Mouse (Mus musculus): ENCODE measurements at regions not wholly inside any gene's neighbourhood (a gene's known extent, or its start where the extent isn't known, plus 50 kb on each side); places are given as distances from the start of the nearest gene placed in this dataset.

DNA sequence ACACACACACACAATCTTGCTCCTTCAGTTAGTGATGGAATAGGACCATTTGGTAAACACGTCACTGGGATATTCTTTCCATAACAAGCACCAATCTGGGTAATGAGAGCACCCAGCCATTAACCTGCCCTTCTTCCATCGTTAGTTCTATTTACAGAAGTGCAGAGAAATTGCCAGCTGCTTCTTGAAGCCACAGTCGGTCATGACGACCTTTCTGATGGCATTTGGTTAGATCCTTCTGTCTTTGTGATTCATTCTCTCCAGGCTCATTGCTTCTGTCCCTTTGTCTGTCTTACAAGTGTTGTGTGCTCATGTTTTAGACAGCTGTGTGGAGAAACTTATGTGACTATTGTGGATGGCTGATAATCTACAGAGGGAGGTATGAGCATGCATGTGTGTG lies 197.9 kb upstream of the Nmur2 start:
- Histone ChIP-seq H3K4me3 (replicated peaks) (no peak overlapping the region), H3K27ac (no peak overlapping the region), H3K4me2 (no peak overlapping the region), H3K27me3 (no peaks in the 10 kb centered on the region), H3K36me3 (no peaks in the 10 kb centered on the region), H3K9me3 (no peaks in the 10 kb centered on the region), H3K4me1 (replicated peaks) (no peaks in the 10 kb centered on the region), H3K9ac (replicated peaks) (no peak overlapping the region)
- no peak for ATAC-seq (ENCODE audit: insufficient number of reproducible peaks, insufficient read depth, low FRiP score, low TSS enrichment, low read depth)
- 56% methylated on average over 4 of the region's 4 CpGs for WGBS

DNA sequence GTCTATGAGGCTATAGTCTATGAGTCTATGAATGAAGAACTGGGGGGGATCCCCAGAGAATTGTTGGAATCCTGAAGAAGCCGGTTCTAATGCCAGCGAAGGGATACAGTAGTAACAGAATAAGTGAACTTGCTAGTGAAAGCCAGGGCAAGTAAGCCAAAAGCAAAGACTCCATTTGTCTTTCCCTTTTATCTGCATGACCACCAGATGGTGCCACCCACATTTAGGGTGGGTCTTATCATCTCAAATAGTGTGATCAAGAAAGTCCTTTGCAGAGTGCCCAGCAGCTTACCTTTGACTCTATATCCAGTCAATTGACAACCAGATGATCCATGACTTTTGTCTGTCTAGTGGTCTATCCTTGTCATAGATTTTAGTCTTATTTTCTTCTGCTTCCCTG lies 184.2 kb upstream of the Nmur2 start:
- ATAC-seq (ENCODE audit: insufficient number of reproducible peaks, insufficient read depth, low FRiP score, low TSS enrichment, low read depth), result no peak
- Histone ChIP-seq H3K4me1 (replicated peaks) (no peaks in the 10 kb centered on the region), H3K4me3 (replicated peaks) (no peak overlapping the region), H3K27me3 (no peaks in the 10 kb centered on the region), H3K4me2 (no peak overlapping the region), H3K9ac (replicated peaks) (no peak overlapping the region), H3K27ac (no peak overlapping the region), H3K36me3 (no peaks in the 10 kb centered on the region), H3K9me3 (no peaks in the 10 kb centered on the region)
- WGBS, result 88% methylated on average over 2 of the region's 2 CpGs

DNA sequence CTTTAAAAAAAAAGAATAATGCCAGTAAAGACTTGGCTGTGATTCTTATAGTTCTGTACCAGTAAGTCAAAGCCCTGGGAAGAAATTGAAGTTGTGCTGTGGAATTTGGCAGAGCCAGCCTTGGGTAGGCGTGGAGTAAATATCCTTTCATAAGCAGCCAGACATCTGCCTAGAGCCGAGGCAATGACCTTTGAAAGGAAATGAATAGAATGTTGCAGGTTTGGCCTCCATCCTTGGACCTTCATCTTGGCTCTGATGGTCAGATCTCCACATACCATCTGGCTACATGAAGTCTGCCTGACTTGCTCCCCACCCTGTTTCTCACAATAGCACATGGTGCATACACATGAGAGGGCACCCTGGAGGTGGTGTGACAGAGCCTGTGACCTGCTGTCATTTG lies 174.9 kb upstream of the Nmur2 start:
- no peak overlapping the region for H3K27ac ChIP-seq
- 79% methylated on average over 2 of the region's 2 CpGs for WGBS
- H3K36me3 ChIP-seq, result no peaks in the 10 kb centered on the region
- no peak overlapping the region for H3K4me3 ChIP-seq (replicated peaks)
- H3K9me3 ChIP-seq, result no peaks in the 10 kb centered on the region
- H3K4me2 ChIP-seq, result no peak overlapping the region
- H3K9ac ChIP-seq (replicated peaks), result no peak overlapping the region
- ATAC-seq (ENCODE audit: insufficient number of reproducible peaks, insufficient read depth, low FRiP score, low TSS enrichment, low read depth), result no peak
- H3K27me3 ChIP-seq, result no peaks in the 10 kb centered on the region
- no peaks in the 10 kb centered on the region for H3K4me1 ChIP-seq (replicated peaks)

DNA sequence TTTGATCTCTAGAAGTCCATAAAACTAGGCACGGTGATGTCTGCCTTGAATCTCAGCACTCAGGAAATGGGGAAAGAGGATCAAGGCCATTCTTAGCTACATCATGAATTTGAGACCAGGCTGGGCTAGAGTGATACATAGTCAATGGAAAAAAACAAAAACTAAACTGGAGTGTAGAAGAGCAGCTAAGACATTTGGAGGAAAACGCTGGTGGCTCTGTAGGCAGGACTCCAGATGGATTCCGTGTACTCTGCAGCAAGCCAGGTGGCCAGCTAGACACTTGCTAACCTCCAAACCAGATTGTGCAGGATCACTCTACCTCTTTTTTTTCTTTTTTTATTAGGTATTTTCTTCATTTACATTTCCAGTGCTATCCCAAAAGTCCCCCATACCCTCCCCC lies 161.0 kb upstream of the Nmur2 start:
- Histone ChIP-seq H3K4me3 (replicated peaks) (no peak overlapping the region), H3K4me2 (no peak overlapping the region), H3K27ac (no peak overlapping the region), H3K9ac (replicated peaks) (no peak overlapping the region), H3K36me3 (no peaks in the 10 kb centered on the region), H3K9me3 (no peaks in the 10 kb centered on the region), H3K27me3 (no peaks in the 10 kb centered on the region), H3K4me1 (replicated peaks) (no peaks in the 10 kb centered on the region)
- ATAC-seq (ENCODE audit: insufficient number of reproducible peaks, insufficient read depth, low FRiP score, low TSS enrichment, low read depth), result no peak
- 88% methylated on average over 3 of the region's 3 CpGs for WGBS

DNA sequence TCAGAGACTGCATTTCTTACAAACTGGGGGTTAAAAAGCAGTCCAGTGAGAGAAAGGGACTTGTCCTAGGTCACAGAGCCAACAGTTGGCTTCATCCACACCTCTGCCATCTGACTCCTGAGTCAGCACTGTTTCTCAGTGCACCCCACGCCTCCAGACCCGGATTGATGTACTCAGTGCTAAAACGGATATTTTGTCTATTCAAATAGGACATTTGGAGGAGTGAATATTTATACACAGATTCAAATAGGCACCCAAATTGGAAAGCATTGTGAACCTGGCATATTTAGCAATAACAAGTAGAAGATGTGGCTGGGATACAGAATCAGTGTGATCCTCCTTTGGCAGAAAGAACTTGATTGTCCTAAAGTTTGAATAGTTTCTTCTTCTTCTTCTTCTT lies 154.5 kb upstream of the Nmur2 start:
- no peak overlapping the region for H3K4me3 ChIP-seq (replicated peaks)
- no peak overlapping the region for H3K27ac ChIP-seq
- ATAC-seq (ENCODE audit: insufficient number of reproducible peaks, insufficient read depth, low FRiP score, low TSS enrichment, low read depth), result no peak
- H3K4me2 ChIP-seq, result no peak overlapping the region
- H3K9me3 ChIP-seq, result no peaks in the 10 kb centered on the region
- H3K36me3 ChIP-seq, result no peaks in the 10 kb centered on the region
- no peaks in the 10 kb centered on the region for H3K4me1 ChIP-seq (replicated peaks)
- no peak overlapping the region for H3K9ac ChIP-seq (replicated peaks)
- H3K27me3 ChIP-seq, result no peaks in the 10 kb centered on the region
- 74% methylated on average over 3 of the region's 3 CpGs for WGBS

DNA sequence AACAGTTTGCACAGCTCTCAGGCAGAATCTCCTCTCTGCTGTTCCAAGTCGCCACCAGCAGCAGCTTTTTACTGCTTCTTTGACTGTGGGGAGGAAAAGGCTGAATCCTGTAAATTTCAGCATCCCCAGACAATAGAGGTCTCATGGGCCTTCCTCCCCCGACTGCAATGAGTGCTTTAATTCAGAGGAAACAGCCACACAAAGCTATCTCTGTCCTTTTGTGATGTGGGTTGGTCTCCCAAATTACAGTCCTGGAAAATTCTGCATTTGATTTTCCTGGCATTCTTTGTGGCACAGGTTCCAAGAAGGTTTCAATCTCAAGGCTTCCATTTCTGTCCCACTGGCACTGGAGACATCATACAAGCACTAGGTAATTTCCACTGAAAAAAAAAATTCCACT lies 152.6 kb upstream of the Nmur2 start:
- Histone ChIP-seq H3K27ac (no peak overlapping the region), H3K4me2 (no peak overlapping the region), H3K4me1 (replicated peaks) (no peaks in the 10 kb centered on the region), H3K36me3 (no peaks in the 10 kb centered on the region), H3K4me3 (replicated peaks) (no peak overlapping the region), H3K9me3 (no peaks in the 10 kb centered on the region), H3K27me3 (no peaks in the 10 kb centered on the region), H3K9ac (replicated peaks) (no peak overlapping the region)
- WGBS, result 68% methylated on average over 2 of the region's 2 CpGs
- ATAC-seq (ENCODE audit: insufficient number of reproducible peaks, insufficient read depth, low FRiP score, low TSS enrichment, low read depth), result no peak

DNA sequence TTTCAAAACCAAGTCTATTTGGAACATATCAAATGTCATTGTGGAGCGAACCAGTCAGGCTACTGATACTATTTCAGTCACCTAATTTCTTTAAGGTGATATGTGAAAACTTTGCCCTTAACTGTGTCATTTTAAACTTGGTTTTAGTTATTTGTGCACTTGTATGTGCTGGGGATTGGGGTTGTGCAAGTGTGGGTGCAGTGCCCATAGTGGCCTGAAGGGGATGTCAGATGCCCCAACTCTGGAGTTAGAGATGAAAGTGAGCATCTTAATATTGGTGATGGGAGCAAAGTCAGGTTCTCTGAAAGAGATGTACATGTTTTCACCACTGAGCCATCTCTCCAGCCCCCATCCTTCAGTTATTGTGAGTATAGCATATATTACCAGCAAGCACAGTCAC lies 133.1 kb upstream of the Nmur2 start:
- Histone ChIP-seq H3K4me1 (replicated peaks) (no peaks in the 10 kb centered on the region), H3K27ac (no peak overlapping the region), H3K36me3 (no peaks in the 10 kb centered on the region), H3K4me3 (replicated peaks) (no peak overlapping the region), H3K4me2 (no peak overlapping the region), H3K27me3 (no peaks in the 10 kb centered on the region), H3K9me3 (no peaks in the 10 kb centered on the region), H3K9ac (replicated peaks) (no peak overlapping the region)
- ATAC-seq (ENCODE audit: insufficient number of reproducible peaks, insufficient read depth, low FRiP score, low TSS enrichment, low read depth), result no peak
- WGBS, result 85% methylated on average over 1 of the region's 1 CpGs

DNA sequence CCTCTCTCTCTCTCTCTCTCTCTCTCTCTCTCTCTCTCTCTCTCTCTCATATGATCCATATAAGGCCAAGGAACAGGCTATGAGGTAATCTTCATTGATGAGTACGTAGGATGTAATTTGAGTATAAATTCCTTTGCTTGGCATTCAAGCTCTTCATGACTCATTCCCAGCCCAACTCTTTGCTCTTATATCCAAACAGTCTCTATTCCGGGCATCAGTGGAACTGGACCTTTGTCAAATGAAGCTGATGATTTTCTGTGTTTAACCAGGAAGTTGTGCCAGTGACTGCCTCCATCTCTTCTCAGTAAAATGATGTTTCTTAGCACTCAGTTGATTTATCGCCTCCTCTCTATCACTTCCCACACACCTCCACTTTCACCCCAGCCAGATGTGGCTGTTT lies 132.4 kb upstream of the Nmur2 start:
- Histone ChIP-seq H3K27ac (no peak overlapping the region), H3K36me3 (no peaks in the 10 kb centered on the region), H3K27me3 (no peaks in the 10 kb centered on the region), H3K9ac (replicated peaks) (no peak overlapping the region), H3K9me3 (no peaks in the 10 kb centered on the region), H3K4me3 (replicated peaks) (no peak overlapping the region), H3K4me1 (replicated peaks) (no peaks in the 10 kb centered on the region), H3K4me2 (no peak overlapping the region)
- ATAC-seq (ENCODE audit: insufficient number of reproducible peaks, insufficient read depth, low FRiP score, low TSS enrichment, low read depth), result no peak
- WGBS, result 91% methylated on average over 3 of the region's 3 CpGs

DNA sequence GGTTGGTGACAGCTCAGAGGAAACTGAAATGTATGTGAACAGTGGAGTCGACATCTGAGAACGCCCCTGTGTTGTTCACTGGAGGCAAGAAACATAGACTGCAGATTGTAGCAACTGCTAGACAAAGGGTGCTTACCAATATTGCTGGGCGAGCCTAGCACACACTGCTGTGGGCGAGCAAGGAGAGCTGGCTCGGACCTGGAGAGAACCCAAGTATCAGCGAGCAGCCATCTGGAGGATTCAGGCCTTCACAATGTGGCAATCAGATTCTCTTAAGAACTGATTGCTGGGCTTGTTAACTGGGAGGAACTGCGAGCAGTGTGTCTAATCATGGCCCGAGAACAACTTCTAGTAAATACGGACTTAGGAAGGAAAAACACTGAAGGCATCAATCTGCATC lies 128.8 kb upstream of the Nmur2 start:
- Histone ChIP-seq H3K9ac (replicated peaks) (no peak overlapping the region), H3K4me2 (no peak overlapping the region), H3K4me3 (replicated peaks) (no peak overlapping the region), H3K36me3 (no peaks in the 10 kb centered on the region), H3K4me1 (replicated peaks) (no peaks in the 10 kb centered on the region), H3K9me3 (no peaks in the 10 kb centered on the region), H3K27ac (no peak overlapping the region), H3K27me3 (no peaks in the 10 kb centered on the region)
- WGBS, result 84% methylated on average over 9 of the region's 9 CpGs
- ATAC-seq (ENCODE audit: insufficient number of reproducible peaks, insufficient read depth, low FRiP score, low TSS enrichment, low read depth), result no peak

DNA sequence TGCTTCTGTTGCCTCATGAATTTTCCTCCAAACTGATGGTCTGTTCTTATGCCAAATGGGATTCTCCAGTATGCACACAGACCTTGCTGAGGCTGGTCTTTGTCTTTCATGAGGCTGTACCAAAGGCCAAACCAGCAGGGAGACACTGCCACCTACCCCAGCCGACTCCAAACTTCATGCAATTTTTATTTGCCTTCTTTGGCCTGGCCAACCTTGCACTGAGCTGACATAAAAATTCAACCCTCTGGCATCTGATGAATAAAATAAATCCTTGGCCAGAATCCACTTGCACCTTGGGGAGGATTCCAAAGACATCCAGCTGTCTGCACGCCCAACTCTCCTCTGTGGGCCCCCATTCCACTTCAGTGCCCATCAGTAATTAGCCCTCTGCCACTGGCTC lies 126.0 kb upstream of the Nmur2 start:
- no peak for ATAC-seq (ENCODE audit: insufficient number of reproducible peaks, insufficient read depth, low FRiP score, low TSS enrichment, low read depth)
- no peaks in the 10 kb centered on the region for H3K4me1 ChIP-seq (replicated peaks)
- no peaks in the 10 kb centered on the region for H3K9me3 ChIP-seq
- no peak overlapping the region for H3K4me2 ChIP-seq
- no peaks in the 10 kb centered on the region for H3K36me3 ChIP-seq
- no peak overlapping the region for H3K4me3 ChIP-seq (replicated peaks)
- H3K9ac ChIP-seq (replicated peaks), result no peak overlapping the region
- H3K27me3 ChIP-seq, result no peaks in the 10 kb centered on the region
- WGBS, result 76% methylated on average over 2 of the region's 2 CpGs
- H3K27ac ChIP-seq, result no peak overlapping the region

DNA sequence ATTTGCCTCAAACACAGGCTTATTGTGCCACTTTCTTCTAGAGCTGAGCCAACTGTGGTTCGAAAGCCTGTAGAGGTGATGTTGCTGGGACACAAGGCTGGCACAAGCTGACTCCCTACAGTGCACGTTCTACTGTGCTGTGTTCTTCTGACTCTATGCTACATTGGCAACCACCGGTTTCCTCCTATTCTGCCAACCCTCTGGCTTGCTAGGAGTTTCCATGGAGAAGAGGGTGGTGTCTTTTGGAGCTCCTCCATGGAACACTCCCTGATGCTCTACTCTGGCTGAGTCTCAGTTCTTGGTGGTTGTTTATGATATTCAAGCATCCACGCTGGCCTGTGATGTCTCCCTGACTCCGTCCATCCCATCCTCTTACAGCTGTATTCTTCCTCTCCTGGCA lies 124.9 kb upstream of the Nmur2 start:
- no peak for ATAC-seq (ENCODE audit: insufficient number of reproducible peaks, insufficient read depth, low FRiP score, low TSS enrichment, low read depth)
- Histone ChIP-seq H3K4me3 (replicated peaks) (no peak overlapping the region), H3K27ac (no peak overlapping the region), H3K4me1 (replicated peaks) (no peaks in the 10 kb centered on the region), H3K9ac (replicated peaks) (no peak overlapping the region), H3K9me3 (no peaks in the 10 kb centered on the region), H3K27me3 (no peaks in the 10 kb centered on the region), H3K4me2 (no peak overlapping the region), H3K36me3 (no peaks in the 10 kb centered on the region)
- 85% methylated on average over 5 of the region's 5 CpGs for WGBS

DNA sequence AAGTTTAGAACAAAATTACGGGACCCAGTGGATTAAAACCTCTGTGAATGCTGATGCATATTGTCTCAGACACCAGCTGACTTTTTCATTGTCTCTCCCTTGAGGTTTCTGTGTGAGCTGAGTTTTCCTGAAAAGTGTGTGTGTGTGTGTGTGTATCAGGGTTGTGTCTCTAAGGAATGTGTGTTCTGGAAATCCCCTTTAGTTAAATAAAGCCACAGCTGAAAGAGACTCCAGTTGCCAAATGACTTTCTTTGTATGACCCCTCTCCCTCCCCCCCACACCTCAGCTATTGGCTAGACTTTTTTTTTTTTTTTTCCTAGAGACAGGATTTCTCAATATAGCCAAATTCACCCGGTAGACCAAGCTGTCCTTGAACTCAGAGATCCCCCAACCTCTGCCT lies 119.5 kb upstream of the Nmur2 start:
- Histone ChIP-seq H3K27ac (no peak overlapping the region), H3K36me3 (no peaks in the 10 kb centered on the region), H3K4me2 (no peak overlapping the region), H3K27me3 (no peaks in the 10 kb centered on the region), H3K4me3 (replicated peaks) (no peak overlapping the region), H3K9ac (replicated peaks) (no peak overlapping the region), H3K9me3 (no peaks in the 10 kb centered on the region), H3K4me1 (replicated peaks) (0 out of 2 replicates have a peak, but pooled peaks cover 7% of the 10 kb centered on the region)
- no peak for ATAC-seq (ENCODE audit: insufficient number of reproducible peaks, insufficient read depth, low FRiP score, low TSS enrichment, low read depth)
- 55% methylated on average over 2 of the region's 2 CpGs for WGBS

All from limb, embryonic 12.5 days (tissue).